Mouse (Mus musculus) left cerebral cortex, postnatal 10 days (tissue): Measurements from ENCODE around the gene Rerg. TPM values are rescaled to one million over a fixed set of nuclear protein-coding genes. Genes with fewer than 3 reads are reported as not detected.

Experiments used
- DNase-seq, 2 experiments: peaks; one replicate each; pipeline ENCODE4 v3.0.0; 2021 to 2022; ENCODE audit warnings: low spot score in 2 of 2, mixed read lengths in 1 of 2; ENCODE audit errors: extremely low spot score in 1 of 2
- intact Hi-C: fragments of 180-260 bp; cut with DNase I; formaldehyde crosslinking; loops from one replicate; pipeline ENCODE4 v1.15.1; 2025
- total RNA-seq, 2 experiments: library from RNA; stranded (reverse); gene quantifications; 2 replicates each; pipeline ENCODE4 v1.2.3; 2021

Gene Rerg
- total RNA-seq, 2 experiments from 2014 or later: 6.6 to 7.8 TPM

GRCm38 (mm10) chr6:137142796-137143195 lies 27.5 kb downstream of the Rerg start:
- peak in 1 of 2 experiments; percentile 37 for DNase-seq
- intact Hi-C loops: no loop called here

GRCm38 (mm10) chr6:137141247-137141820 lies 29.0 kb downstream of the Rerg start:
- intact Hi-C loops: no loop called here
- DNase-seq: no peak

GRCm38 (mm10) chr6:137138822-137139221 lies 31.5 kb downstream of the Rerg start:
- DNase-seq: no peak
- intact Hi-C loops: no loop called here

DNA sequence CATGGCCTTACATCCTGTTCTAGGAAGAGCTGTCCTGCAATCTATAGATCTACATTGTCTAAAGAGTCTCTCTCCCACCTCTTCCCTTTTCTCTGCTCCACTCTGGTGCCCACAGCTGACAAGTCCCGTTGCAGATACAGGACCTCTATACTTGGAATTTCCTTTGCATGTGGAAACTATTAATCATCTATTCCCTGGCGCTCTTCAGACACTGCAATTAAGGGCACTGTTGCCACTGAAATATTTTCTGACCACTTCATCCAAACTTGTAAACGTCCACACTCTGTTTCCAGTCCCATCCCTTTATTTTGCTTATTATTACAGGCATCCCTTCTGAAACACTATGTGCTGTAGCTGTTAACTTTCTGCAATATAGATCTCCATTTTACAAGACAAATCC lies 31.9 kb downstream of the Rerg start:
- intact Hi-C loops: no loop called here
- no peak for DNase-seq

GRCm38 (mm10) chr6:137136401-137136800 lies 33.9 kb downstream of the Rerg start:
- intact Hi-C loops: no loop called here
- no peak for DNase-seq

- DNase-seq: no peak
- intact Hi-C loops: no loop called here
These were observed 34.5 kb downstream of the Rerg start for GRCm38 (mm10) chr6:137135506-137136391.

DNA sequence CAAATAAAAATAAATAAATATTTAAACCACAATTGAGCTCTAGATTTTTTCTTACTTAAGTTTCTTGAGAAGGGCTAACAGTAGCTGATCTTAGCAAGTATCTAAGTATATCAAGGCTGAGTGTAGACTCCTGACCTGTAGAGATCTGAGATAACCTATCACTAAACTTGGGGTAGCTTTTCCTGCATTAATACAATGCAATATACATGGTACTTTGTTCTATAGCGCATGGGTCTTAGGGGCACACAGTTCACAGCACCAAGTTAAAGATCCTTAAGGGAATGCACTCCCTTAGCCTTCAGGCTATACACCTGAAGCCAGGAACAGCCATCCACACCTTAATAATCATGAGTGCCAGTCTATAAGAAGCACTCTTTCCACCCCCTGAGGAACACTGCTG lies 38.5 kb downstream of the Rerg start:
- intact Hi-C loops: no loop called here
- DNase-seq: no peak

GRCm38 (mm10) chr6:137131349-137131748 lies 38.9 kb downstream of the Rerg start:
- intact Hi-C loops: no loop called here
- no peak for DNase-seq

- no peak for DNase-seq
- intact Hi-C loops: no loop called here
These were observed 43.4 kb downstream of the Rerg start for GRCm38 (mm10) chr6:137126861-137127260.

DNA sequence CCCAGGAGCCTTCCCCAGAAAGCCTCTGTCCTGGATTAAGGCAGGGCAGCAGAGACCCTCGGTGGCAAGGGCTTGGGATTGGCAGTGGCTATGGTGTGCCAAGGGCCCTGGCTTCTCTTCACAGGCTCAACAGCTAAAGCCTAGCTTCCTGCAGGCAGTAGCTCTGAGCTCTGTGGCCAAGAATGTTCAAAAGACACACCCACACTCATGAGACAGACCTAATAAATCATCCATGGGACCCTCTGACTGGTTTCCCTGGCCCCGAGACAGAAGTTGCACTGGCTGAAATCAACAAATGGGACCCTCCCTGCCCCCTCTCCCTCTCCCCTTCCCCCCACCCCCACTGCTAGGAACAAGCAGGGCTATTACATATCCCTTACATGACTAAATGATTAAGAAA lies 44.1 kb downstream of the Rerg start:
- DNase-seq: no peak
- intact Hi-C loops: no loop called here

DNA sequence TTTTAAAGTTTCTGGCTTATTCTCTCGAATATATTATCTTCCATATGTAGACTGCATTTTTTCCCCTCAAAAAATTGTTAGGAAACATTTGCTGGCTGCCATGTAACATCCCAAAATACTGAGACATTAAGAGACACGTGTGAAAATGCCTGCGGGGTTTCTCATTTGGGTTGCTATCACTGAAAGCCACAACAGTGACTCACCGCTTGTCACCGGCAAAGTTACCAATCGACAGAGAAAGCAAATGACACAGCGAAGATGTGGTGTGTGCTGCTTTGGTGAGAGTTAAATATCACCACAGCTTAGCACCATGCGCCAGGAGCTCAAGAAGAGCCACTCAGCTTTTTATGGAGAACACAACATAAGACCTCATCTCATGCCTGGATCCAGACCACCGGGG lies 44.9 kb downstream of the Rerg start:
- intact Hi-C loops: no loop called here
- peak in 1 of 2 experiments; percentile 38 for DNase-seq

DNA sequence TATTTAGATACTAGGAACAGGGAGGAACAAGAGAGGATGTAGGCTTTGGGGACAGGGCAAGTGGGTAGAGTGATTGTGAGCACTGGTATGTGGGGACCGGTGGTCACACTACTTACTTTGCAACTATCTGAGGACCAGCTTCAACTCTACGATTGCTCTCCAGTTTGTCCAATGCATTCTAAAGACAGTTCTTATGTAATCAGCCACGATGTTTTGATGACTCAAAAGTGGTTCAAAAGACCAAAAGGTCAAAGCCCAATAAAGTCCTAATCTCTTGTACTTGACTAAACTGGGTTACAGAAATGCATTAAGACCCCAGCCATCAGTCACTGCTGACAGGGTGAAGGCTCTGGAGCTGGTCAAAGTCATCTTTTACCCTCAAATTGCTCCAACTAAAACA lies 45.3 kb downstream of the Rerg start:
- intact Hi-C loops: no loop called here
- DNase-seq: no peak

- DNase-seq: no peak
- intact Hi-C loops: no loop called here
These were observed 53.3 kb downstream of the Rerg start for GRCm38 (mm10) chr6:137116849-137117473.

DNA sequence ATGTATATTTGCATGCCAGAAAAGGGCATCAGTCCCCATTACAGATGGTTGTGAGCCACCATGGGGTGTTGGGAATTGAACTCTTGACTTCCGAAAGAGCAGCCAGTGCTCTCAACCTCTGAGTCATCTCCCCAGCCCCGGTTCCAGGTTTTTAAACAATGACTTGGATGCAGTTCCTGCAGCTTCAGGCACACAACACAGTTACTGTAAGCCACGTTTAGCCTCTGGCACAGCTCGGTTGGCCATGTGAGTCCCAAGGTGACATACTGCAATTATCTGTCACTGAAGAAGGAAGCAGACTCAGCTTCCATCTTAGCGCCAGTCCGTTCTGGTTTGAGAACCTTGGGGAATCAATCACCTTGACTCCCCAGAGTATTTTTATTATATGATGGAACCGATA lies 55.4 kb downstream of the Rerg start:
- intact Hi-C loops: no loop called here
- no peak for DNase-seq

DNA sequence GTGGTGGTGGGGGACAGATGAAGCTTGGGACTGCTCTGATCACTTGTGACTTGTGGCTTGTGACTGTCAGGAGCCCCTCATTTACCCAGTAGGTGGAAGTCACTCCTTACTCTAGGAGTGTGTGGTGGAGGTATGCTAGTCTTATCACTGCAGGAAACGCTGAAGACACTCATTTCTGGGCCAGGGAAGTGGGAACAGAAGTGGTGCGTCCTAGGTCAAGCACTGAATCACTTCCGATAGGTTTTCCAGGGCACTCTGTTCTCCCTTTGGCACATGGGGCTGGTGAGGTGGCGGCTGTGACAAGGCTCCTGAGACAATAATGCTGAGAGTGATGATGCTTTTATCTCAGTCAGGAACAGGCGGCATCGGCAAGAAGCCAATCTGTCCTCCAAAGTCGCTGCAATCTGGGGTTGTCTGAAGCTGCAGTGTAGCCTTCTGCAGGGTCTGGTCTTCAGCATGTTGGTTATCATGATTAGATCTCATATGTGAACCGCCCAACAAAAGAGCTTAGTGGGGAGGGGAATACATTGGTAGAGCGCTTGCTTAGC lies 59.0 kb downstream of the Rerg start:
- no peak for DNase-seq
- intact Hi-C loops: no loop called here

- DNase-seq: no peak
- intact Hi-C loops: no loop called here
These were observed 59.5 kb downstream of the Rerg start for GRCm38 (mm10) chr6:137110778-137111174.

GRCm38 (mm10) chr6:137109811-137110777 lies 60.2 kb downstream of the Rerg start:
- DNase-seq: peak in 1 of 2 experiments; percentile 38
- intact Hi-C loops: no loop called here

DNA sequence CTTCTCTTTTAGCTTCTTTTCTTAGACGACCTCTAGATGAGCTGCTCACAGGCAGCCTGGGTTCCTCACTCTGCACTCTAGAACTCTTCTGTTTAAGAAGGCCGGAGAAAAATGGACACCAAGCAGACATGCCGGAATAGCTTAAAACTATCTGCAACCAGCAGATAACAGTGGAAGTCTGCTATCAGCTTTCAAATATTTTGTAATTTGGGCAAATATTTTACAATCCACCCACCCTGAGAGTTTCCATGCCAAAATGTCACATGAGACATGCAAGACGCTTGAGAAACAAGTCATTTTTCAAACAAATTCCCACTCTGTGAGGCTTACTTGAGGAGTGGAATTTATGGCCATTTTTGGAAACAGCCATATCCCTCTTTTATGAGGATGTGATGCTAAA lies 65.0 kb downstream of the Rerg start:
- DNase-seq: no peak
- intact Hi-C loops: no loop called here
